Mouse (Mus musculus) T-helper 1 cell (primary cell): ENCODE results near the gene Ube2s.

ENCODE experiments used
- in situ Hi-C: fragments of 300-600 bp; cut with MboI, MseI; formaldehyde crosslinking; loops from one replicate; pipeline ENCODE4 v1.15.1; 2025; ENCODE audit warnings: high pct_unique_total_duplicates

The Ube2s gene

DNA sequence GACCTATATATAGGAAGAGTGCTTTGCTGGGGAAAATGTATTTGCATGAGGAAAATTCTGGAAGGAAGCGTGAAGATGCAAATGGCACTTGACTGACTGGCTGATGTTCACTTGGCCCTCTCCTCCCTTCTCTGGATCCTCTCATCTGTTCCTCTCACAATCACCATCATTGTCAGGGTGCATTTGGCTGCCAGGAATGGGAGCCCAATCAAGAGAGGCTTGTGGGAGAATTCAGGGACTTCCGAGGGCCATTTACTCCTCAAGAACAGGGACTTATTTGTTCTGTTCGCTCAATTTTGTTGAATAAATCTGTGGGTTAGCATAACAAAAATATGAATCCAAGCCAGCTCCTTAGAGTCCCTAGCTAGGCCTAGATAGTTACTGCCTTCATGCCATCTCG lies 9.3 kb upstream of the Ube2s start:
- in situ Hi-C loops: loop anchor here (5.0 kb wide), 1 partner anchor 76 kb away; no protein-coding TSS in a partner anchor

DNA sequence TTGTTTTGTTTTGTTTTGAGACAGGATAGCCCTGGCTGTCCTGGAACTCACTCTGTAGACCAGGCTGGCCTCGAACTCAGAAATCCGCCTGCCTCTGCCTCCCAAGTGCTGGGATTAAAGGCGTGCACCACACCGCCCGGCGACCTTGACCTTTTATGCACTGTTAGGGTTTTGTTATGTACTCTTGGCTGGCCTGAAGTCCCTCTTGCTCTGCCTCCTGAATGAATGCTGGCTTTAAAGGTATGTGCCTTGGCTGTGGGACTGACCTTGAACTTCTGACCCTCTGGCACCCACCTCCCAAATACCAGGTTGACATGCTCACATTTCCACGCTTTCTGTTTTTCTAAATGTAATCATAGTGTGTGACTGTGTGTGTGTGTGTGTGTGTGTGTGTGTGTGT lies 8.5 kb upstream of the Ube2s start:
- in situ Hi-C loops: loop anchor here (5.0 kb wide), 1 partner anchor 76 kb away; no protein-coding TSS in a partner anchor

DNA sequence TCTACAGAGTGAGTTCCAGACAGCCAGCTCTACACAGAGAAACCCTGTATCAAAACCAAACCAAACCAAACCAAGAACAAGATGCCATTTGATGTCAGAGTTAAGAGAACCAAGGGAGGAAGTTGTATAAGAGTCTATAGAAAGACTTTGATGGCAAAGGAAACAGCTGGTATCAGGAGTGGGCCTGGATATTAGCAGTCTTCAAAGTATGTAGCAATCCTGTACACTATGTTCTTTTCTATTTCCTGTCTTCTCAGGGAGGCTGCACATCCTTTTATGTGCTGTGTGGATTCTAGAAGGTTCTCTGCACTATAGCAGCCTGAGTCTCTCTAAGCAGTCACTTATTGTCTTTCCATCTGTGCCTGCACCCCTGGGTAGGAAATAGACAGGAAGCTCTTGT lies 4.2 kb upstream of the Ube2s start:
- in situ Hi-C loops: loop anchor here (10.0 kb wide), 1 partner anchor 238 kb away; the partner anchor contains the start of gene Zfp580

DNA sequence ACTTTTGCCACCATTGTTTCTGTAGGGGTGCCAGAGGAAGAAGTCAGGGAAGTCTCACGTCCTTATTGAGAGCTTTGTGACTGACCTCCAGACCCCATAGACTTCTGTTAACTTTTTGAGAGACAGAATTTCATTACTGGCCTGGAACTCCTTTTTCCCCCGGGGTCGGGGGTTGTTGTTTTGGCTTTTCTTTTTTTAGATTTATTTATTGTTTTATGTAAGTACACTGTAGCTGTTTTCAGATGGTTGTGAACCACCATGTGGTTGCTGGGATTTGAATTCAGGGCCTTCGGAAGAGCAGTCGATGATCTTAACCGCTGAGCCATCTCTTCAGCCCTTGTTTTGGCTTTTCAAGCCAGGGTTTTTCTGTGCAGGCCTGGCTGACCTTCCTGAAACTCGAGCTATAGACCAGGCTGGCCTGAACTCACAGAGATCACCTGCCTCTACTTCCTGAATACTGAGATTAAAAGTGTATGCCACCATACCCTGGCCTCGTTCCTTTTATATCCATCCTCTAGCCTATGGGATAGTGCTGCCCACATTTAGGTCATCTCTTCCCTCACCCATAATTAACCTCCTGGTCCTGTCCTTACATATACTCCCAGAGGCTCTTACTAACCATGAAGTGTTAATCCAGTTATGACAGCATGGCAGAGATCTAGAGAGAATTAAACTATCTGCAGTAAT lies 858 bp upstream of the Ube2s start:
- in situ Hi-C loops: loop anchor here (10.0 kb wide), 1 partner anchor 242 kb away; the partner anchor contains the start of gene Zfp580

DNA sequence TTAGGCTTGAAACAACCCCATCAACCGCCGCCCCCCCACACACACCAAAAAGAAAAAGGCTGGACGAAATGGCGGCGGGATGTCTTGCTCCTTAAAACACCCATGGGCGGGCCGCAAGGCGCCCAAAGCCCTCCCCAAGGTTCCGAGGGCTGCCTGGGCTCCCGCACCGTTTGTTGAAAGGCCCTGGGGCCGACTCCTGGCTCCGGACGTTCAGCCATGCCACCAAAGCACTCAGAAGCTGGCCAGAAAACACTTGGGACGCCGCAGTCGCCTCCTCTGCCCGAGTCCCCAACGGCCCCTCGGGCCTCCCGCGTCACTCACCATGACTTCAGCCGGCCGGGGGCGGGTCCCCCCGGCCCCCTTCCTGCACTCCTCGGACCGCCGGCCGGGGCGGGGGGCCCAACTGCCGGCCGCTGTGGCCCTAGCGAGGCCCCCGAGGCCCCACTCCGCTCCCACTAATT lies 518 bp downstream of the Ube2s start:
- in situ Hi-C loops: loop anchor here (10.0 kb wide), 1 partner anchor 243 kb away; the partner anchor contains the start of gene Zfp580

DNA sequence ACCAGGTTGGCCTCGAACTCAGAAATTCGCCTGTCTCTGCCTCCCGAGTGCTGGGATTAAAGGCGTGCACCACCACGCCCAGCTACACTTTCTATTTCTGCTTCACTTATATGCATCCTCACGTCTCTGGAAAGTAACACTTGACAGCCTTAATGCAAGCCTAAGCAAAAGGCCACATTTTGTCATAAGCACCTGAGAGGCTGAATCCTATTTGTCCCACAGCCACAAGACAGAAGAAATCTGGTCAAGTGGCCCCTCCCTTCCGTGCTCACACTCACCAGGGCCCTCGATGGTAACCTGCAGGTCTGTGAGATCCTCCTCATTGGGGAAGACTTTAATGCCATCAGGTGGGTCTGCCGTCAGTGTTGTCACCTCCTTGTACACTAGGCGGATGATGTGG lies 1.3 kb downstream of the Ube2s start:
- in situ Hi-C loops: loop anchor here (10.0 kb wide), 1 partner anchor 244 kb away; the partner anchor contains the start of gene Zfp580

DNA sequence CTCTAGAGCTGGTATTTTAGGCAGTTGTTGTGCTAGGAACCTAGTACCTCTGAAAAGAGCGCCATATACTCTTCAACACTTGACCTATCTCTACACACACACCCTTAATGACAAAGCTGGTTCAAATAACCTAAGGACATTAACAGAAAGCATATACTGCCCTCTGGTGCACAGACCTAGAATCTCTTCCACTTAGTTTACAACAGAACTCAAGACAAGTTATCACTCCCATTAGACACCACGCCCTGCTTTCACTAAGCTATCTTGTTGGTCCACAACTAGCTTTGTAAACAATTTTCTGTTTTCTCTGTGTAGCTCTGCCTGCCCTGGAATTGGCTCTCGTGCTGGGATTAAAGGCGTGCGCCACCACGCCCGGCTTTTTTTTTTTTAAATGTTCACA lies 5.7 kb downstream of the Ube2s start:
- in situ Hi-C loops: no loop called here

DNA sequence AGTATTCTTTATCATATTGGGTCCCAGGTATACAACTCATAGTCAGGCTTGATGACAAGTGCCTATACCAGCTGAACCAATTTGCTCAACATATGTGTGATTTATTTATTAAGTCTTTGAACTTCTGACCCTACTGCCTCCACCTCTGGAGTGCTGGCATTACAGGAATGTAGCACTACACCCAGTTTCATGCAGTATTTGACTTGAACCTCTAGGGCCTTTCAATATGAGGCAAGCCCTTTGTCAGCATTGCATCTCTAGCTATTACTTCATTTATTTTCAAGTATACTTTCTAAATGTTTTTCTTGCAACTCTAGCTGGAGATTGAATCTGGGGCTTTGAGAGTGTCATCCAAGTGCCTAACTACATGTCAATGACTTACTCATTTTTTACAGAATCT lies 10.1 kb downstream of the Ube2s start:
- in situ Hi-C loops: no loop called here

DNA sequence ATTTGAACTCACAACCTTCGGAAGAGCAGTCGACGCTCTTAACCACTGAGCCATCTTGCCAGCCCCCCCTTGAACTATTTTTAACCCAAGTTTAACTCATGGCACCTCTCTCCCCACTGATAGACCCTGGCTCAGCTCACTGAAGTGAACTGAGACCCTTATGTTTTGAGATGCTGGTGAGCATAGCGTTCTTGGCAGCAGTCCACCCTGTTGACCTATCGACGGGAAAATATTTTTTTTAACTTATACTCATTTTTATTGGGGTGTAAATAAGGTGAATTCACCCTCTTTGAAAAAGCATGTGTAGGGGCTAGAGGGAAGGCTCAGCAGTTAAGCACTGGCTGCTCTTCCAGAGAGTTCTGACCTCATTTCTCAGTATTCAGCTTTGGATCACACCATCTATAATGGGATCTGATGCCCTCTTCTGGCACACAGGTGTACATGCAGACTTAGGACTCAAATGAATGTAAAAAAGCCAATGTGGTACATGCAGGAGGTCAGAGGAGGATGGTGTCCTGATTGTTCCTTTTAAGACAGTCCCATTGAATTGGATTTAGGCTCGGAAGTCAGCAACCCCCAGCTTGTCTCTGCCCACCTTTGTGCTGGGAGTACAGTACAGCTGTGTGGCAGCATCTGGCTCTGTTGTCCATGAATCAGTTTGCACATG lies 16.5 kb downstream of the Ube2s start:
- in situ Hi-C loops: loop anchor here (10.0 kb wide), 1 partner anchor 121 kb away; no protein-coding TSS in a partner anchor

DNA sequence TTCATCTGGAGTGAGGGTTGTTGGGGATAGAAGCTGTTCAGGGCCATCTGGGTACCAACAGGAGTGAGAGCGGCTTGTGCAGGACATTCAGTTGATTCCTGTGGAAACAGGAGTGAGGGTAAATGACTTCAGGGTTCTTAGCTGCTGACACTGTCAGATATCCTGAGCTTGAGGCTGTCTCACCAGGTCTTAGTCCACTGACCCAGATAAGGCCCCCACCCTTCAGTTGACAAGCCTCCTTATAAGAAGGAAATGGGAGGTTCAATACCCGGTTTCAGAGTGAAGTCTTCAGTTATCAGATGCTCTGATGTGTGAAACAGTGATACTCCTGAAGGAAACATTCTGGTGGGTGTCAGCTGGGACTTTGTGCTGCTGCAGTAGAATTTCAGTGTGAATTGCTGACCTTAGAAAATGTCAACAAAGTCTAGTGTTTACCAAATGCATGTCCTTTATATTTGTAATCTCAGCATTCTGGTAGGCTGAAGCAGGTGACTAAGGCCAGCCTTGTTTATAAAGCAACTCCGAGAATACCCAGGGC lies 17.7 kb downstream of the Ube2s start:
- in situ Hi-C loops: loop anchor here (10.0 kb wide), 1 partner anchor 120 kb away; no protein-coding TSS in a partner anchor

DNA sequence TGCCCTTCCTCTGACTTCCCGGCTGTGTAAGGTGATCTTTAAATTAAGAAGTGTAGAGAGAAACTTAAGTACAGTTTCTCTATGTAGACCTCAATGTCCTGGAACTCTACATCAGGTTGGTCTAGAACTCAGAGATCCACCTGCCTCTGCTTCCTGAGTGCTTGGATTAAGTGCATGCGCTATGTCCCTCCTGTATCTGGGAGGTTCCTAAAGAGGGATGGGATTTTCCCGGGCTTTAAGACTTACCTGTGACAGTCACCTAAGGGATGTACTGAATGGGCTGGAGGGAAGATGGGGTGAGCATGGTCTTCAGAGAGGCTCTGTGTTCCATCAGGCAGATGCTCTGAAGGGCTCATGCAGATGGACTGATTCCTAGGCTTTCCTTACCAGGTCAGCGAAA lies 18.7 kb downstream of the Ube2s start:
- in situ Hi-C loops: loop anchor here (10.0 kb wide), 1 partner anchor 119 kb away; no protein-coding TSS in a partner anchor

DNA sequence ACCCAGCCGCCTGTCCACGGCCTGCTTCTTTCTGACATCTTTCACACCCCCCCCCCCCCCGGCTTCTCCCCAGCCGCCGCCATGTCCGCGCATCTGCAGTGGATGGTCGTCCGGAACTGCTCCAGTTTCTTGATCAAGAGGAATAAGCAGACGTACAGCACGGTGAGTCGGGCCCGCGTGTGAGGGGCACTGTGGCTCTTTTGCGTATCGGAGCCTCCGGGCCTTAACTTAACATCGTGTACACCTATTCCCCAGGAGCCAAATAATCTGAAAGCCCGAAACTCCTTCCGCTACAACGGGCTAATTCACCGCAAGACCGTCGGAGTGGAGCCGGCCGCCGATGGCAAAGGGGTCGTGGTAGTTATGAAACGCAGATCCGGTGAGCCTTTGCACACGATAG lies 19.1 kb downstream of the Ube2s start:
- in situ Hi-C loops: loop anchor here (10.0 kb wide), 1 partner anchor 118 kb away; no protein-coding TSS in a partner anchor

DNA sequence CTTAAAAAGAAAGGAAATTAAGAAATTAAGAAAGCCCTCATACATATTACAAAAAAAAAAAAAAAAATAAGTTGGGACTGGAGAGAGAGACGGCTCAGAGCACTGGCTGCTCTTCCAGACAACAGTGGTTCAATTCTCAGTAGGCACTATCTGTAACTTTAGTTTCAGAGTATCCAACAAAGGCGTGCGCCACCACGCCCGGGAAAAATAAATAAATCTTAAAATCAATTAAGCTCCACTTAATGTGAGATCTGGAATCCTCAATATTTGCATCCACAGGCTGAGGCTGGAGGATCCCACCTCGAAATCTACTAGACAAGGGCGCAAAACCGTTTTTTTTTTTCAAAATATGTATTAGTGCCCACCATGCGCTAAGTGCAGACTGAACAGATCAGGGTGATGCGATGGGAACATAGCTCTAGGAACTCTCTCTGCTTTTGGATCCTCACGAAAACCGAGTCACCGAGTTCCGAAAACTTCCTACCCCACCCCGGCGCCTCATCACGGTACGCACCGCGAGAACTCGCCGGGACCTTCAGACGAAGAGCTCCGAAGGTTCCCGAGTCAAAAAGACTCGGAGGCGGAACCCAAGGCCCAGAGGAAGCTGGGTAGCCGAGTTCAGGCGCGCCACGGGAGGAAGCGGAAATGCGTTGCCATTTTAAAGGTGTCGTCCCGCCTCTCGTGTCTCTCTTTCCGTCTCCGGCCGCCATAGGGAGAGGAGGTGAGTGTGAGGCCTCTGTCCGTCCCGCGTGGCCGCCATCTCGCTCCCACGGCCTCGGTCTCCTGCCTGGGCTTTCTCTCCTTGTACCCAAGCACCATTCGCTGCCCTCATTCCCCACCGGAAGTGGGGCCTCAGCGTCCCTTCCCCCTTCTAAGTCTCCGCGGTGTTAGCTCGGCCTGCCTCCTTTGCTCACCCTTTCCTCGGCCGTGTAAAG lies 19.8 kb downstream of the Ube2s start, which contains the start of gene Rpl28:
TSS of gene Rpl28 (plus strand) at position 597 of the 935 bp plus-strand sequence.
- in situ Hi-C loops: loop anchor here (10.0 kb wide), 1 partner anchor 118 kb away; no protein-coding TSS in a partner anchor

DNA sequence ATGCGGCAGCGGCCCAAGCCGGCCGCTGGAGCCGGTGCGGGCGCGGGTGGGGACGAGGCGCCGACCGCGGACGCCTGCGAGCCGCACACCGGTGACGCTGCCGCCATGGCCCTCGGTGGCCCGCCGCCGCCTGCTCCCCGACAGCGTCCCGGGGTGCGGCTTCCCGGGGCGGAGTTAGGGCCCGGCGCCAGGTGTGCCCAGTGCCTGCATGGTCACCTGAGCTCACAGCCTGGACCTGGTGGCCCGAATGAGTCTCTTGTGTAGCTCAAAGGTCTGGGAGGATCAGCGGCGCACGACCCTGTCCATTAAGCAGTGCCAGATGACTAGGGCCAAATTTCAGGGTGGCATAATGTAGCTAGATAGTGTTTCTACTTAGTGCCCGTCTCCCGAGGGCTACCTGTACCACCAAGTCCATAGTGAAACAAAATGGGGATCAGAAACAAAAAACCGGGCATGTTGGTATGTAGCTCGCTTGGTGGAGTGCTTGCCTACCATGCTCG lies 22.9 kb downstream of the Ube2s start, which contains the start of gene Tmem238:
TSS of gene Tmem238 (minus strand) at position 221 of the 500 bp plus-strand sequence.
- in situ Hi-C loops: loop anchor here (5.0 kb wide), 2 partner anchors 47 to 97 kb away; partner anchors contain the start of genes Brsk1 and Kmt5c

DNA sequence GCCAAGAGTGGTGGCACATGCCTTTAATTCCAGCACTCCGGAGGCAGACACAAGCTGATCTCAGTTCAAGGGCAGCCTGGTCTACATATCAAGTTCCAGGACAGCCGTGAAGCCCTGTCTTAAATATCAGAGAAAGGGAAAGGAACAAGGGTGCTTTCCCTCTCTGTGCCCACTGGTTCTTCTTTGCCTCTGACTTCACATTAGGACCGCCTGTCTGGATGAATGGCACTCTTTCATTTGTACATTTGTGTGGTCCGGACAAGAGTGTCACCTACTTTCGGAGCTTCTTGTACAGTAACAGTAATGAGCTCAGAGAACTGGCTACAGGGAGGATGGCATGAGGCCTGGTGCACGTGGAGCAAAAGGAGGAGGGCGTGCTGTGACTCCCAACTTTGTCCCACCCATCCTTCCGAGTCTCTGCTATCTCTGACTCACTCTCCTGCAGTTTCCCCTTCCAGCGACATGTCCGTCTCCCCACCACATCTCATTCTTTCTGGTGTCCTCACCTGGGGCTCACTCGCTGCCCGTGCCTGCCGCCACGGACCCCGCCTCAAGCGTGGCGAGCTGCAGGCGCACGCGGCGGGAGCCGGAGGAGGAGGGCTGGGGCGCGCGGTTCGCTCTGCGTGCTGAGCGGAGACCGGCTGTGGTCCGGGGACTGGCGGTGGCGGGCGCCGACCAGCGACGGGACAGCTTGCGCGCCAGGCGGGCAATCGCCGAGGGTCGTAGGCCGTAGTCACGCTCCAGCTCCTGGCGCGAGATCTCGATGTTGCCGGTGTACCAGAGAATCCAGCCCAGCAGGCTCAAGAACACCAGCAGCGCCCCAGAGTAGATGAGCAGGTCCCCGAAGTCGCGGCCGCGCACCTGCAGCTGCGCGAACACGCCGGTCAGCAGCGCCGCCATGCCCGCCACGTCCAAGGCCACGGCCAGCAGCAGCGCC lies 23.6 kb downstream of the Ube2s start:
- in situ Hi-C loops: loop anchor here (5.0 kb wide), 2 partner anchors 46 to 96 kb away; partner anchors contain the start of genes Brsk1 and Kmt5c

DNA sequence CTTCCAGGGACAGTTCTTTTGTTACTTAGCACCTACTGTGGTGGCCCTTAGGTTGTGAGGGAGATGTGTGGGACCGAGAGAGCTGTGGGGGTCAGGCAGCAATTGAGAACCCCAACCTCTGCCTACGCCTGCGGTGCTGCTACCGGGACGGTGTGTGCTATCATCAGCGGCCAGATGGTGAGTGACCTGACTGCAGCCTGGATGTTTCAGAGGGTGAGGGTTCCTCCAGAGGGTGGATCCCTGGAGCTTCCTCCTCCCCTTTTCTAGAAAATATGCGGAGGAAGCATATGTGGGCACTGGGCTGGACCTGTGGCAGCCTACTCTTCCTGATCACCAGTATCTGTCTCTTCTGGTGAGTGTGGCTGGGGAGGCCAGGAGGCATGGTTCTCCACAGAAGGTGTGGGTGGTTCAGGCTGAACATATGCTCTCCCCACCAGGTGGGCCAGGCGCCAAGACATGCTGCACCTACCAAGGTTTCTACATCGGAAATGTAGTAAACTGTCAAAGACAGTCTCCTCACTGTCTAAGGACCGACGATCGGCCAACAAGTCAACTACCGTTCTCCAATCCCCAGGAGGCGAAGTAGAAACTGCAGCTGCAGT lies 28.6 kb downstream of the Ube2s start:
- in situ Hi-C loops: no loop called here

DNA sequence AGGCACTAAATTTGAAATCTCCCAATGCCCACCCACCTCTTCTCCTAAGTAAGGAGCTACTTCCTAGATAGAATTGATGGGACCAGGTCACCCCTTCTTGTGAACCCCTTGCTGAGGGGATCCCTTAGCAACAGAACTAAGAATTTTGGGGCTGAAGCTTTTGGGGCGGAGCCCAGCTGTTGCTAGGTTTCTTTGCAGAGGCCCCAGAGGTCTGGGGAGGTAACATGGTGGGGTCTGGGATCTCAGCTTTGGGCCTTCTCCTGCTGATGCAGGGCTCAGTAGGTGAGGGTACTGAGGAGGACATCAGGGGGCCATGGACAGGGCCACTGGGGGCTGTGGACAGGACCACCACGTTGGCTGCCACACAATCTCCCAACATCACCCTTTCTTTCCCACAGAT lies 29.6 kb downstream of the Ube2s start, which contains the start of the genes Il11 and Tmem190:
TSS of gene Il11 (minus strand) at position 101 of the 400 bp plus-strand sequence.
TSS of gene Tmem190 (plus strand) at position 179 of the 400 bp plus-strand sequence.
- in situ Hi-C loops: no loop called here

DNA sequence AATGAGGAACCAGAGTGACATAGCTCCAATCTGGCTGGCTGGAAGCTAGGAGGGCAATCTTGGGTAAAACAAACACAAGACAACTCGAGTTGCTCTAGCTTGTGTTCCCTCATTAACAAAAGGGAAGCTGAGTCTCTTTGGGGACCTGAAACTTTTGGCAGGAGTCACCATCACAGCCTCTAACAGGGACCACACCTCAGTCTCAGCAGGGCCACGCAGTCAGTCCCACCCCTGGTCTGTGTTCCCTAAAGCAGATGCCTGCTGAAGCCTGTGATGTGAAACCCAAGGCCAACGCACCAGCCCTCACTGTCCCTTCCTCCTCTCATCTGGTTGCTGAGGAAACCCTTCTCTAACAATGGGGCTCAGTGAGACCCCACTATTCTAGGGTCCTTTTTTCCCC lies 30.3 kb downstream of the Ube2s start:
- in situ Hi-C loops: no loop called here

DNA sequence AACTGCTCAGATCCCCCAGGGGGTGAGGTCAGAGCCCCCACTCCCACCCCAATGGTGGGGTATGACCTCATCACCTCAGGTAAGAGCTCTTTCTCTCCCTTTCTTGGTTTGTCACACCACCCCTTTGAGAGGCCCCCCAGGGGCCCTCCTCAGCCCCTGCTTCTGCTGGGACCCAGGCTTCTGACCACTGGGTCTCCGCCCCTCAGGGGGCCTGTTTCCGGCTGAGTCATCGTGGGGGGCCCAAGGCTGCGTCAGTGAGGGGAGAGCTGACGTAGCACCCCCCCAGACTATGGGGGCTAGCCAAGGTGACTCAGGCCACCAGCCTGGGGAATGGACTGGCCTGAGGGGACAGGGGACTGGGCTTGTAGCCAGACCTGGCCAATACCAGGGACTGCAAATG lies 32.5 kb downstream of the Ube2s start:
- in situ Hi-C loops: no loop called here
